Mouse (Mus musculus): ENCODE results near the gene Jpt1.

- TF ChIP-seq POLR2A (IDR thresholded peaks at IDR 0.05; ENCODE audit: control insufficient read depth, low read depth, low read length), result no peak
- TF ChIP-seq CTCF (IDR thresholded peaks at IDR 0.05; ENCODE audit: control insufficient read depth, insufficient read depth, insufficient replicate concordance, low read depth, low read length), result no peak
These were observed 61.8 kb downstream of the Jpt1 start for GRCm38 (mm10) chr11:115452281-115452860.
